Mouse (Mus musculus): ENCODE data around the gene Pdzd2.

DNA sequence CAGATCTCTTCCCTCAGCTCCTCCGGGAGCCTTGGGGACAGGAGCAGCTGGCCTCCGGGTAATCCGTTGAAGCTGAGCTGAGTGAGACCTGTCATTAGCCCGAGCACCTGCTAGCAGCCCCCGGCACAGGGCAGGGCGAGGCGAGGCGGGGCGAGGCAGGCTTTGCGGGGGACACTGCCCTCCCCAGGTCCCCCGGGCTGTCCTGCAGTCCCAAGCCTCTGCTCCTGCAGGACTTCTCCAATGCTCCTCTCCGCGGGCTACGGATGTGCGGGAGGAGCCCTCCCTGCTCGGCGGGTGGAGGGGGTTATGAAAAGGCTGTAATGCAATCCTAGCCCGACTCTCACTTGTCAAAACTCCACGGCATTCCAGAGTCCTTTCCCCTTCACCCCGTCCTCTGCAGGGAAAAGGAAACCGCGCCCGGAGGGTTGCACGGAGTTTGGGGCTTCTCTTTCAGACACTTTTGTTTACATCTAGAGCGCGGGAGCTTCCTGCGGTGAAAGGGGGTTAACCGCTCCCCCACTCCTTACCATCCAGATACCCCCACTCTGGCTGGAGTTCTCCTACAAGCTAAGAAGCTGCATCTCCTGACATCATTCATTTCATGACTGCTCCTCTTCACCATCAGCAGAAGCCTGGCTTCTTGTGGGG is 190.3 kb downstream of the Pdzd2 start:
- no peak for TF ChIP-seq CTCF (IDR thresholded peaks at IDR 0.05; ENCODE audit: extremely low read depth, insufficient read length, insufficient replicate concordance, low read depth, low read length)
- TF ChIP-seq POLR2A (IDR thresholded peaks at IDR 0.05; ENCODE audit: low read depth, low read length) = no peak
